Mouse (Mus musculus): ENCODE results near the gene Fmnl2. TPM values are rescaled to one million over a fixed set of nuclear protein-coding genes. Genes with fewer than 3 reads are reported as not detected.

Gene Fmnl2
- polyA plus RNA-seq, 1 experiment from 2014 or later, result 16.8 TPM

GRCm38 (mm10) chr2:52987637-52988295 is 130.1 kb downstream of the Fmnl2 start:
- no peak overlapping the region for H3K4me2 ChIP-seq (ENCODE audit: low read depth, low read length)
- H3K36me3 ChIP-seq (ENCODE audit: control insufficient read depth, insufficient read depth, low read length), result no peaks in the 10 kb centered on the region
- H3K9me3 ChIP-seq (ENCODE audit: control insufficient read depth, low read length), result no peaks in the 10 kb centered on the region
- ATAC-seq (ENCODE audit: low read depth), result peak; percentile 47; the same call in 1 of the 2 replicates
- H3K4me1 ChIP-seq (ENCODE audit: control insufficient read depth, insufficient read depth, low read length), result no peaks in the 10 kb centered on the region
- no peak overlapping the region for H3K27ac ChIP-seq (ENCODE audit: low read depth, low read length)
- whole genome bisulfite sequencing, result 67% methylated on average over 11 of the region's 11 CpGs
- H3K9ac ChIP-seq (replicated peaks; ENCODE audit: low read depth, low read length), result no peak overlapping the region
- H3K27me3 ChIP-seq (ENCODE audit: control insufficient read depth, insufficient read depth, low read length), result no peaks in the 10 kb centered on the region
- no peak overlapping the region for H3K4me3 ChIP-seq (ENCODE audit: low read depth, low read length)

- no peak overlapping the region for H3K4me2 ChIP-seq (ENCODE audit: low read depth, low read length)
- 76% methylated on average over 4 of the region's 4 CpGs for WGBS
- H3K4me1 ChIP-seq (ENCODE audit: control insufficient read depth, insufficient read depth, low read length), result no peaks in the 10 kb centered on the region
- no peak overlapping the region for H3K9ac ChIP-seq (replicated peaks; ENCODE audit: low read depth, low read length)
- H3K27ac ChIP-seq (ENCODE audit: low read depth, low read length), result no peak overlapping the region
- H3K36me3 ChIP-seq (ENCODE audit: control insufficient read depth, insufficient read depth, low read length), result no peaks in the 10 kb centered on the region
- H3K27me3 ChIP-seq (ENCODE audit: control insufficient read depth, insufficient read depth, low read length), result no peaks in the 10 kb centered on the region
- no peaks in the 10 kb centered on the region for H3K9me3 ChIP-seq (ENCODE audit: control insufficient read depth, low read length)
- H3K4me3 ChIP-seq (ENCODE audit: low read depth, low read length), result no peak overlapping the region
- ATAC-seq (ENCODE audit: low read depth), result no peak
Observed at GRCm38 (mm10) chr2:52989316-52989715, 131.7 kb downstream of the Fmnl2 start.

- Histone ChIP-seq H3K4me3 (ENCODE audit: low read depth, low read length) (no peak overlapping the region), H3K36me3 (ENCODE audit: control insufficient read depth, insufficient read depth, low read length) (no peaks in the 10 kb centered on the region), H3K4me2 (ENCODE audit: low read depth, low read length) (no peak overlapping the region), H3K9ac (replicated peaks; ENCODE audit: low read depth, low read length) (no peak overlapping the region), H3K27ac (ENCODE audit: low read depth, low read length) (no peak overlapping the region), H3K27me3 (ENCODE audit: control insufficient read depth, insufficient read depth, low read length) (no peaks in the 10 kb centered on the region), H3K9me3 (ENCODE audit: control insufficient read depth, low read length) (no peaks in the 10 kb centered on the region), H3K4me1 (ENCODE audit: control insufficient read depth, insufficient read depth, low read length) (no peaks in the 10 kb centered on the region)
- no peak for ATAC-seq (ENCODE audit: low read depth)
- WGBS, result 71% methylated on average over 9 of the region's 9 CpGs
Observed at GRCm38 (mm10) chr2:52990874-52991687, 133.4 kb downstream of the Fmnl2 start.

GRCm38 (mm10) chr2:52991688-52992194 is 134.1 kb downstream of the Fmnl2 start:
- no peak overlapping the region for H3K27ac ChIP-seq (ENCODE audit: low read depth, low read length)
- H3K36me3 ChIP-seq (ENCODE audit: control insufficient read depth, insufficient read depth, low read length), result no peaks in the 10 kb centered on the region
- no peaks in the 10 kb centered on the region for H3K9me3 ChIP-seq (ENCODE audit: control insufficient read depth, low read length)
- no peak overlapping the region for H3K9ac ChIP-seq (replicated peaks; ENCODE audit: low read depth, low read length)
- H3K27me3 ChIP-seq (ENCODE audit: control insufficient read depth, insufficient read depth, low read length), result no peaks in the 10 kb centered on the region
- H3K4me1 ChIP-seq (ENCODE audit: control insufficient read depth, insufficient read depth, low read length), result no peaks in the 10 kb centered on the region
- WGBS, result 84% methylated on average over 5 of the region's 5 CpGs
- H3K4me3 ChIP-seq (ENCODE audit: low read depth, low read length), result no peak overlapping the region
- ATAC-seq (ENCODE audit: low read depth), result no peak
- H3K4me2 ChIP-seq (ENCODE audit: low read depth, low read length), result no peak overlapping the region

- Histone ChIP-seq H3K4me2 (ENCODE audit: low read depth, low read length) (no peak overlapping the region), H3K9ac (replicated peaks; ENCODE audit: low read depth, low read length) (no peak overlapping the region), H3K27ac (ENCODE audit: low read depth, low read length) (no peak overlapping the region), H3K9me3 (ENCODE audit: control insufficient read depth, low read length) (no peaks in the 10 kb centered on the region), H3K36me3 (ENCODE audit: control insufficient read depth, insufficient read depth, low read length) (no peaks in the 10 kb centered on the region), H3K27me3 (ENCODE audit: control insufficient read depth, insufficient read depth, low read length) (no peaks in the 10 kb centered on the region), H3K4me1 (ENCODE audit: control insufficient read depth, insufficient read depth, low read length) (no peaks in the 10 kb centered on the region), H3K4me3 (ENCODE audit: low read depth, low read length) (no peak overlapping the region)
- ATAC-seq (ENCODE audit: low read depth), result no peak
- 76% methylated on average over 7 of the region's 7 CpGs for WGBS
Observed at GRCm38 (mm10) chr2:52993241-52993640, 135.6 kb downstream of the Fmnl2 start.

- H3K9me3 ChIP-seq (ENCODE audit: control insufficient read depth, low read length), result no peaks in the 10 kb centered on the region
- 87% methylated on average over 9 of the region's 9 CpGs for WGBS
- no peak for ATAC-seq (ENCODE audit: low read depth)
Observed at GRCm38 (mm10) chr2:52994526-52994925, 136.9 kb downstream of the Fmnl2 start.

GRCm38 (mm10) chr2:52997955-52998750 is 140.5 kb downstream of the Fmnl2 start:
- H3K4me3 ChIP-seq (ENCODE audit: low read depth, low read length), result no peak overlapping the region
- H3K36me3 ChIP-seq (ENCODE audit: control insufficient read depth, insufficient read depth, low read length), result no peaks in the 10 kb centered on the region
- no peak overlapping the region for H3K27ac ChIP-seq (ENCODE audit: low read depth, low read length)
- no peak overlapping the region for H3K9ac ChIP-seq (replicated peaks; ENCODE audit: low read depth, low read length)
- no peaks in the 10 kb centered on the region for H3K27me3 ChIP-seq (ENCODE audit: control insufficient read depth, insufficient read depth, low read length)
- 83% methylated on average over 15 of the region's 15 CpGs for WGBS
- no peaks in the 10 kb centered on the region for H3K4me1 ChIP-seq (ENCODE audit: control insufficient read depth, insufficient read depth, low read length)
- H3K4me2 ChIP-seq (ENCODE audit: low read depth, low read length), result no peak overlapping the region
- H3K9me3 ChIP-seq (ENCODE audit: control insufficient read depth, low read length), result no peaks in the 10 kb centered on the region
- no peak for ATAC-seq (ENCODE audit: low read depth)

More at GRCm38 (mm10) chr2:52994526-52994925, 136.9 kb downstream of the Fmnl2 start:
- Histone ChIP-seq H3K27me3 (ENCODE audit: control insufficient read depth, insufficient read depth, low read length) (no peaks in the 10 kb centered on the region), H3K27ac (ENCODE audit: low read depth, low read length) (no peak overlapping the region), H3K4me2 (ENCODE audit: low read depth, low read length) (no peak overlapping the region), H3K4me3 (ENCODE audit: low read depth, low read length) (no peak overlapping the region), H3K4me1 (ENCODE audit: control insufficient read depth, insufficient read depth, low read length) (no peaks in the 10 kb centered on the region), H3K36me3 (ENCODE audit: control insufficient read depth, insufficient read depth, low read length) (no peaks in the 10 kb centered on the region), H3K9ac (replicated peaks; ENCODE audit: low read depth, low read length) (no peak overlapping the region)

- H3K4me2 ChIP-seq (ENCODE audit: low read depth, low read length), result no peak overlapping the region
- WGBS, result 46% methylated on average over 3 of the region's 3 CpGs
Observed at GRCm38 (mm10) chr2:52999524-52999969, 141.9 kb downstream of the Fmnl2 start.

More at GRCm38 (mm10) chr2:52999524-52999969, 141.9 kb downstream of the Fmnl2 start:
- peak; percentile 32; the same call in 1 of the 2 replicates for ATAC-seq (ENCODE audit: low read depth)
- Histone ChIP-seq H3K27ac (ENCODE audit: low read depth, low read length) (no peak overlapping the region), H3K36me3 (ENCODE audit: control insufficient read depth, insufficient read depth, low read length) (no peaks in the 10 kb centered on the region), H3K27me3 (ENCODE audit: control insufficient read depth, insufficient read depth, low read length) (no peaks in the 10 kb centered on the region), H3K4me3 (ENCODE audit: low read depth, low read length) (no peak overlapping the region), H3K9ac (replicated peaks; ENCODE audit: low read depth, low read length) (no peak overlapping the region), H3K9me3 (ENCODE audit: control insufficient read depth, low read length) (no peaks in the 10 kb centered on the region), H3K4me1 (ENCODE audit: control insufficient read depth, insufficient read depth, low read length) (no peaks in the 10 kb centered on the region)
